Mouse (Mus musculus) hindbrain, embryonic 11.5 days (tissue): ENCODE measurements at regions not wholly inside any gene's neighbourhood (a gene's known extent, or its start where the extent isn't known, plus 50 kb on each side); places are given as distances from the start of the nearest gene placed in this dataset.
A peak's percentile ranks its signal among the peaks of the same experiment; 100 is the strongest.

Experiments used
- ATAC-seq: fragments of 200-750 bp; cut with Nextera tagmentation; 2 replicates; pipeline ENCODE4 v1.8.0; 2017; ENCODE audit warnings: mild to moderate bottlenecking, moderate TSS enrichment, moderate library complexity; ENCODE audit not compliant: low FRiP score
- DNase-seq: peaks from one replicate; pipeline ENCODE4 v3.0.0-alpha.2; 2015; ENCODE audit warnings: low spot score
- H3K27ac ChIP-seq: fragments of 300-500 bp; sonication (generic); 2 replicates; pipeline ENCODE4 v1.5.1; 2014; ENCODE audit warnings: mild to moderate bottlenecking, low read depth, low read length
- H3K27me3 ChIP-seq: fragments of 300-500 bp; sonication (generic); 2 replicates; pipeline ENCODE4 v1.6.1; 2014; ENCODE audit warnings: mild to moderate bottlenecking, low read length, moderate library complexity, mixed read lengths; ENCODE audit not compliant: control insufficient read depth, insufficient read depth
- H3K36me3 ChIP-seq: fragments of 300-500 bp; sonication (generic); 2 replicates; pipeline ENCODE4 v1.6.1; 2014; ENCODE audit warnings: mild to moderate bottlenecking, low read length, moderate library complexity, mixed read lengths; ENCODE audit not compliant: control insufficient read depth, insufficient read depth
- H3K4me1 ChIP-seq: fragments of 300-500 bp; sonication (generic); replicated peaks from 2 replicates; pipeline ENCODE4 v1.6.1; 2014; ENCODE audit warnings: low read length, mixed read lengths; ENCODE audit not compliant: control insufficient read depth, insufficient read depth
- H3K4me2 ChIP-seq: fragments of 300-500 bp; sonication (generic); replicated peaks from 2 replicates; pipeline ENCODE4 v1.6.1; 2014; ENCODE audit warnings: mild to moderate bottlenecking, low read depth, low read length
- H3K4me3 ChIP-seq: fragments of 300-500 bp; sonication (generic); 2 replicates; pipeline ENCODE4 v1.5.1; 2014; ENCODE audit warnings: low read depth, low read length
- H3K9ac ChIP-seq: fragments of 300-500 bp; sonication (generic); 2 replicates; pipeline ENCODE4 v1.6.1; 2014; ENCODE audit warnings: low read depth, low read length
- H3K9me3 ChIP-seq: fragments of 300-500 bp; sonication (generic); 2 replicates; pipeline ENCODE4 v1.6.1; 2016; ENCODE audit warnings: low read length; ENCODE audit not compliant: control insufficient read depth
- WGBS: fragments of 180-500 bp; shearing (Covaris S2); extraction: QIAGEN DNeasy Blood & Tissue Kit; methylation state at CpG from one replicate; pipeline ENCODE4 v1.1.7; 2014; 5-methylcytosine and 5-hydroxymethylcytosine counted together

GRCm38 (mm10) chr12:54440851-54441593 is 215.4 kb downstream of the Sptssa start:
- no peaks in the 10 kb centered on the region for H3K4me1 ChIP-seq
- H3K36me3 ChIP-seq = no peaks in the 10 kb centered on the region
- 88% methylated on average over 6 of the region's 6 CpGs for WGBS
- H3K4me2 ChIP-seq = no peak overlapping the region
- no peak overlapping the region for H3K4me3 ChIP-seq
- no peaks in the 10 kb centered on the region for H3K9me3 ChIP-seq
- H3K9ac ChIP-seq = no peak overlapping the region
- no peak for DNase-seq
- H3K27me3 ChIP-seq = no peaks in the 10 kb centered on the region
- no peak for ATAC-seq
- no peak overlapping the region for H3K27ac ChIP-seq

- no peaks in the 10 kb centered on the region for H3K36me3 ChIP-seq
- ATAC-seq (no peak), DNase-seq (no peak)
- H3K27me3 ChIP-seq = no peaks in the 10 kb centered on the region
- no peak overlapping the region for H3K27ac ChIP-seq
- H3K4me1 ChIP-seq = no peaks in the 10 kb centered on the region
- no peak overlapping the region for H3K4me3 ChIP-seq
- H3K4me2 ChIP-seq = no peak overlapping the region
- WGBS = 85% methylated on average over 4 of the region's 4 CpGs
- no peak overlapping the region for H3K9ac ChIP-seq
- no peaks in the 10 kb centered on the region for H3K9me3 ChIP-seq
Measured at GRCm38 (mm10) chr12:54438793-54439192, 217.6 kb downstream of the Sptssa start.

- ATAC-seq (no peak), DNase-seq (no peak)
- Histone ChIP-seq H3K9ac (no peak overlapping the region), H3K4me1 (no peaks in the 10 kb centered on the region), H3K4me3 (no peak overlapping the region), H3K36me3 (no peaks in the 10 kb centered on the region), H3K27ac (no peak overlapping the region), H3K4me2 (no peak overlapping the region), H3K9me3 (no peaks in the 10 kb centered on the region), H3K27me3 (no peaks in the 10 kb centered on the region)
- 88% methylated on average over 6 of the region's 6 CpGs for WGBS
Measured at GRCm38 (mm10) chr12:54425236-54425635, 221.6 kb upstream of the Egln3 start.

- Histone ChIP-seq H3K9me3 (no peaks in the 10 kb centered on the region), H3K9ac (no peak overlapping the region), H3K36me3 (no peaks in the 10 kb centered on the region), H3K27me3 (no peaks in the 10 kb centered on the region), H3K27ac (no peak overlapping the region), H3K4me2 (no peak overlapping the region), H3K4me3 (no peak overlapping the region), H3K4me1 (no peaks in the 10 kb centered on the region)
- DNase-seq = no peak
- 54% methylated on average over 1 of the region's 1 CpGs for WGBS
- ATAC-seq = no peak
Measured at GRCm38 (mm10) chr12:54414829-54415228, 211.2 kb upstream of the Egln3 start.

GRCm38 (mm10) chr12:54414201-54414600 is 210.5 kb upstream of the Egln3 start:
- no peak overlapping the region for H3K9ac ChIP-seq
- WGBS = 90% methylated on average over 5 of the region's 5 CpGs
- H3K4me3 ChIP-seq = no peak overlapping the region
- H3K9me3 ChIP-seq = no peaks in the 10 kb centered on the region
- no peak for ATAC-seq
- no peak overlapping the region for H3K4me2 ChIP-seq
- H3K4me1 ChIP-seq = no peaks in the 10 kb centered on the region
- no peaks in the 10 kb centered on the region for H3K36me3 ChIP-seq
- H3K27ac ChIP-seq = no peak overlapping the region
- no peak for DNase-seq
- no peaks in the 10 kb centered on the region for H3K27me3 ChIP-seq

- H3K36me3 ChIP-seq = no peaks in the 10 kb centered on the region
- no peak for ATAC-seq
- no peak overlapping the region for H3K4me3 ChIP-seq
- 28% methylated on average over 7 of the region's 7 CpGs for WGBS
- H3K27ac ChIP-seq = no peak overlapping the region
- H3K4me2 ChIP-seq = no peak overlapping the region
- H3K4me1 ChIP-seq = no peaks in the 10 kb centered on the region
- no peak overlapping the region for H3K9ac ChIP-seq
- no peaks in the 10 kb centered on the region for H3K27me3 ChIP-seq
- no peaks in the 10 kb centered on the region for H3K9me3 ChIP-seq
- peak; percentile 14 for DNase-seq
Measured at GRCm38 (mm10) chr12:54410038-54410605, 206.5 kb upstream of the Egln3 start.

- Histone ChIP-seq H3K27me3 (no peaks in the 10 kb centered on the region), H3K4me2 (no peak overlapping the region), H3K9ac (no peak overlapping the region), H3K9me3 (no peaks in the 10 kb centered on the region), H3K27ac (no peak overlapping the region), H3K36me3 (no peaks in the 10 kb centered on the region), H3K4me1 (no peaks in the 10 kb centered on the region), H3K4me3 (no peak overlapping the region)
- WGBS = 88% methylated on average over 6 of the region's 6 CpGs
- DNase-seq (no peak), ATAC-seq (no peak)
Measured at GRCm38 (mm10) chr12:54408906-54409305, 205.2 kb upstream of the Egln3 start.

GRCm38 (mm10) chr12:54407301-54407896 is 203.7 kb upstream of the Egln3 start:
- H3K4me3 ChIP-seq = no peak overlapping the region

GRCm38 (mm10) chr12:54405066-54405465 is 201.4 kb upstream of the Egln3 start:
- no peak for DNase-seq
- no peak for ATAC-seq

More at GRCm38 (mm10) chr12:54407301-54407896, 203.7 kb upstream of the Egln3 start:
- no peaks in the 10 kb centered on the region for H3K9me3 ChIP-seq
- ATAC-seq (no peak), DNase-seq (no peak)
- H3K36me3 ChIP-seq = no peaks in the 10 kb centered on the region
- H3K4me2 ChIP-seq = no peak overlapping the region
- H3K27ac ChIP-seq = no peak overlapping the region
- no peak overlapping the region for H3K9ac ChIP-seq
- H3K27me3 ChIP-seq = no peaks in the 10 kb centered on the region
- WGBS = 65% methylated on average over 6 of the region's 6 CpGs
- H3K4me1 ChIP-seq = no peaks in the 10 kb centered on the region

More at GRCm38 (mm10) chr12:54405066-54405465, 201.4 kb upstream of the Egln3 start:
- no peaks in the 10 kb centered on the region for H3K4me1 ChIP-seq
- no peak overlapping the region for H3K4me3 ChIP-seq
- H3K27ac ChIP-seq = no peak overlapping the region
- 71% methylated on average over 14 of the region's 14 CpGs for WGBS
- no peaks in the 10 kb centered on the region for H3K9me3 ChIP-seq
- no peaks in the 10 kb centered on the region for H3K36me3 ChIP-seq
- H3K27me3 ChIP-seq = no peaks in the 10 kb centered on the region
- no peak overlapping the region for H3K4me2 ChIP-seq
- H3K9ac ChIP-seq = no peak overlapping the region
